Mouse (Mus musculus): ENCODE data around the gene Got1. TPM values are rescaled to one million over a fixed set of nuclear protein-coding genes. Genes with fewer than 3 reads are reported as not detected.
A peak's percentile ranks its signal among the peaks of the same experiment; 100 is the strongest.

The Got1 gene
- total RNA-seq (2021), result 100 to 1,000 TPM; 394 to 432 TPM
- long read RNA-seq, experiment 1, transcript Got1-201 (9 exons, 2,058 nt), result major isoform, 226 of 244 reads
- long read RNA-seq, experiment 1, partial matches to known transcripts, result 9 of 244 reads
- long read RNA-seq, experiment 1, other reads (novel, unspliced or antisense), result 7 of 244 reads
- long read RNA-seq, experiment 2, transcript Got1-203 (3 exons, 661 nt), result minor isoform, 7 of 292 reads
- long read RNA-seq, experiment 2, transcript Got1-201 (9 exons, 2,058 nt), result major isoform, 254 of 292 reads
- long read RNA-seq, experiment 2, partial matches to known transcripts, result 18 of 292 reads
- long read RNA-seq, experiment 2, other reads (novel, unspliced or antisense), result 13 of 292 reads

DNA sequence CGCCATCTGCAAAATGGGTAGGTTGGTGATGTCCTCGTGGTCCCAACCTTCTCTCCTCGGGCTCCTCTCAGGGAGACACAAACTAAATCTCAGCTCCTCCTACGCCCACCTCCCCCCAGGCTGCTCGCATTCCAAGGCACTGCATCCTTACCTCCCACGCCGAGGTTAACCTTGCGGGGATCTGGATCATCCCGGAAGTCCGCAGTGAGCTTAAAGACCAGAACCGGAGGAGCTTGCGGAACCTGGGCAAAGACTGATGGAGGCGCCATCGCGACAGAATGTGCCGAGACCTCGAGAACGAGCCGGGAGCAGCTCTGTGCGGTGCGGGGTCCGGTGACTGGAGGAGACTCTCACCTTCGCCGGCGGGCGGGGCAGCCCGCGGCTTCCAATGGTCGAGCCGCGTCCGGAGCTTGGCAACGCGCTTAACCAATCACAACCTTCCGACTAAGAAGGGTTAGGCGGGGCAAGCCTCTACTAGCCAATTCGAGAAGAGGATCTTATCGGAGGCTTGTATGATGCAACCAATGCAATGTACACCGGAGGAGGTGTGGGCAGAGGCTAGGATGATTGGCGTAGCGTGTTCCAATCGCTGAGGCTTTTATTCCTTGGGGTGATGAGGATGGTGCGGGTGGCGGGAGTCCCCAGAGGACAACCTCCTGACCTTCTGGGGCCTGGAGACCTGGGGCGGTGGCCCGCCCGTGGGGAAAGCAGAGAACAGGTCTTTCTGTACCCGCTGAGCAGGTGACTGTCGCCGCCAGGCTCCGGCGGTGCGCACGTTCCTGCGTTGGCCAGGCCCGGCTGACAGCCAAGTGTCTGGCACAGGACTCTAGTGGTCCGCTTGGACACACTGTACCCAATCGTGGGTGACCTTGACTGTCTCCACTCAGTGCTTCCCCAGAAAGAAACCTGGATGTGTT, at the start of gene Got1:
TSS of gene Got1 (minus strand) at position 419 of the 917 bp plus-strand sequence.
- peak; percentile 97 for DNase-seq (ENCODE audit: low spot score)

DNA sequence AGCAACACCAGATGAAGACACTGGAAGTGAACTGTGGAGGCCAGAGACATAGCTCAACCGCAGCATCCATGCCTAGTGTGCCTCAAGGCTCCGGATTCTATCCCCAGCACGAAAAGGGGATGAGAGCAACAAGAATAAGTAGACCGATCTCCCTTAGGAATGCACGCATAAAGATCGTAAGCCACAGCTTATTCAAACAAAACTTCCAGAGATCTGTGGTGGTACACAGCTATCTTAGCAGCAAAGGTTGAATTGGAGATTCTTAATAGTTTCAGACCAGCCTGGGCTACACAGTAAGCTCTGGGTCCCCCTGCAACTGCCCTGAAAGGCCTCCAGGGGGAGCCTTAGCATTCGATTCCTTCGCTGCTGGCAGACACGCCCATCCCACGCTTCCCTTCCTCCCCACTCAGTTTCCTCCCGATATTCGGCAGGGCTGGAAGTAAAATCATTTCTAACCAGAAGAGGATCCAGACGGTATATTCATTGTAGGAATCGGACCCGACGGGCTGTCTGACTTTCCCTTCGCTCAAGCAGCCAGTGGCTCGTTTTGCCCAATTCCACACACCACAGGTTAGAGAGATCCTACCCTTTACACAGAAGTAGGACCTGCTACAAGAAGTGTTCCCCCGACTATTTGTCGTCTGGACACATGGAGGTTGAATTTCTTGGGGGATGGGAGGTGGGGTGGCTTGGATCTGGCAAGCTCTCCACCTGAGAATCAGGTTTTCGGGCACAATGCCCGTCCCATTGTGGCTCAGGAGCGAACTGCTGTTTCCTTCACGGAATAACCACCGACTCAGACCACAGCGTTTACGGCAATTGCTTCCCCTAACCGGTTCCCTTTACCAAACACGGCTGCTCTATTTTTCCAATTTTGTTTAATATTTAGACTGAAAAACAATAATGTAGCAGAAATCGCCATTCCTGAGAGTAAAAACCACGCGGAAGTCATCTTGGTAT, 46.7 kb upstream of the Got1 start:
- DNase-seq (ENCODE audit: low spot score), result peak; percentile 84

GRCm38 (mm10) chr19:43569133-43569532, 44.7 kb upstream of the Got1 start:
- no peak for DNase-seq (ENCODE audit: low spot score)

GRCm38 (mm10) chr19:43568298-43568697, 43.9 kb upstream of the Got1 start:
- no peak for DNase-seq (ENCODE audit: low spot score)

DNA sequence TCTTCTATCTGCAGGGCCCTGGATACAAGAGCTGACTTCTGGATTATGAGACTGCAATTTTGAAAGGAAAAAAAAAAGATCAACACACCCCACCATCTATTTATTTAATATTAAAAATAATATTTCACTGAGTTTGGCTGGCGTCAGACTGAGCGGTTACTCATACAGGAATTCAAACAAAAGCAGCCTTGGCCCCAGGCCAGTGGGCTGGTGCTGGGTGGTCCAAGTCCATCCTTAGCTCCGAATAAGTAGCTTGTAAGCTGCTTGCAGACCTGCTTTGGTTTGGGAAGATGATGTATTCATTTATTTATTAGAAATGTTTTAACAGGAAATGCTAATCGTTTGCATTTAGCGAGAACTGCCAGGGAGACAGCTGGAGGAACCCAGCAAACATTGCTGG, 38.8 kb upstream of the Got1 start:
- DNase-seq (ENCODE audit: low spot score), result no peak

GRCm38 (mm10) chr19:43561841-43562240, 37.4 kb upstream of the Got1 start:
- no peak for DNase-seq (ENCODE audit: low spot score)

GRCm38 (mm10) chr19:43560244-43560643, 35.8 kb upstream of the Got1 start:
- no peak for DNase-seq (ENCODE audit: low spot score)

DNA sequence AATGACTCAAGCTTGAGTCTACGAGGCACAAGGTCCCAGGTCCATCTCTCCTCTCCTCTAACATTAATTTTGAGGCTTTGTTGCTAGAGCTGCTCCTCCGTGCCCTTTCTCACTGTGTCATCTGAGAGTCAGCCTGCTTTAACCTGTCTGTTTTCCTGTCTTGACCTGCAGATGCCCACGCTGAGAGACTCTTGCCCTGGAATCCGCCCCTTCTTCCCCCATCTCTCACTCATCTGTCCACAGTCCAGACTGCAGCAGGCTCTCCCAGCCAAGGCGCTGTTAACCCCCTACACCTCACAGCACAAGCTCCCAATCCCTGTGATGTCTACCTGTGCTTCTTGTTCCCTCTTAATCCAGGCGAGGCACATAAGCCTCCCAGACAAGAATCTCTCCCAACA, 27.1 kb upstream of the Got1 start:
- no peak for DNase-seq (ENCODE audit: low spot score)

- no peak for DNase-seq (ENCODE audit: low spot score)
Observed at GRCm38 (mm10) chr19:43550706-43551492, 26.5 kb upstream of the Got1 start.

GRCm38 (mm10) chr19:43548060-43548459, 23.7 kb upstream of the Got1 start:
- no peak for DNase-seq (ENCODE audit: low spot score)

DNA sequence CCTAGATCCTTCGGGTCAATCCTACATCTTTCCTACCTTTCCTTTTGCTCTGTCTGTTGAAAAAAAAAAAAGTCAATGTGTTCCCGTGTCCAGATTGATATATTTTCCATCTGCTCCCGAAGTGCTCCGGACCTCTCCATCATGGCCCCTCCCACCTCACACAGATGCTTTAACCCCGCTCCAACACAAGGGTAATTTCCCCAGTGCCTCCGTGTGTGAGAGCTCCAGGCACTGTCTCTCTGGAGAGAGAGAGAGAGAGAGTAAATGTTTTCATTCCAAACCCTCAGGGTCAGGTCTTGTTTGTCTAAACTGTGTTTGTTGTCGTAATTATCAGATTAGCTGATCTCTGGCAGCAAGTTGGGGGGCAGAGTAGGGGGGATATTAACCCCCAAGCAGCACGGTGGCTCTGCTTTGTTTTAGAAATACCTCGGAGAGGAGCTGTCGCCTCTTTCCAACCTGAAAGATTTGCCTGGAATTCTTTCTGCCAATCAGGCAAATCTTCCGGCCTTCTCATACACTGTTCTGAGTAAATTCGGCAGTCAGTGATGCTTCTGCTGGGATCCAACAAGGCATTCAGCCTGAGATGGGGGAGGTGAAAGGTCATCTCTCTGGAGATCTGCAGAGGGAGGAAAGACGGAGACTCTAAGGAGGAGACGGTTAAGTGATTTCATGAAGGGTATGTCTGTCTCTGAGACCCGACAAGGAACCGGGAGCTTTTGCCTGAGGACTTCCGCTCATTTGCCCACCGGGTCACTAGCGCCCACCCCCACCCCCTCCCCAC, 22.1 kb upstream of the Got1 start:
- DNase-seq (ENCODE audit: low spot score), result no peak

DNA sequence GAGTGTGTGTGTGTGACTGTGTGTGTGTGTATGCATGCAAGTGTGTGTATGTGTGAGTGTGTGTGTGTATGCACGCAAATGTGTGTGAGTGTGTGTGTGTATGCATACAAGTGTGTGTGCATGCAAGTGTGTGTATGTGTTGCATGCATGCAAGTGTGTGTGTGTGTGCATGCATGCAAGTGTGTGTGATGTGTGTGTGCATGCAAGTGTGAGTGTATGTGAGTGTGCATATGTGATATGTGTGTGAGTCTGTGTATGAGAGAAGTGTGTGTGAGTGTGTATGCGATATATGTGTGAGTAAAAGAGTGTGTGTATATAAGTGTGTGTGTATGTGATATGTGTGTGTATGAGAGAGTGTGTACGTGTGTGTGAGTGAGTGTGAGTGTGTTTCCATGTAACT, 11.0 kb upstream of the Got1 start:
- no peak for DNase-seq (ENCODE audit: low spot score)

GRCm38 (mm10) chr19:43530921-43531320, 6.5 kb upstream of the Got1 start:
- no peak for DNase-seq (ENCODE audit: low spot score)

DNA sequence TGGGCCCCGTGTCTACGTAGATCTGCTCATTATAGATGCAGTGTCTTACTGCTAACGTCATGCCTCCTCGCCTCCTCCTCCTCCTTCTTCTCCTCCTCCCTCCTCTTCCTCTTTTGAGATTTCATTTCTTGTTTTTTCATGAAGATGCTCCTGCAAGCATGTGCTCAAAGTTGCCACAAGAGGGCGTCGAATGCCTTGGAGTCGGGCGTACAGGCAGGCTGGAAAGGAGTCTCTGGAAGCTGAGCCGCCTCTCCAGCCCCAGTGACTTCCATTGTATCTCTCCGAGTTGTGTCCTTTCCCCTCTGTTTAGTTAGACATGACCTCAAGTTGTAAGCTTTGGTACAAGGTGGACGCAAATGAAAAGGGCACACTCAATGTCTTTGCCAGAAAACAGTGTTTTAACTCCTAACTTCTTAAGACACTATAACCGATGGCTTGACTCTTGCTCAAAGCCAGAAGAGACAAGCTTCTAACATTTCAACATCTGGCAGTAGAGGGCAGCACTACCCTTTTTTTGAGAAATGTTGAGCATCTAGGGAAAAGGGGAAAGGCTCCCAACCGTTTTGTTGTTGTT, 5.9 kb upstream of the Got1 start:
- DNase-seq (ENCODE audit: low spot score), result peak; percentile 89

- DNase-seq (ENCODE audit: low spot score), result peak; percentile 63
Observed at GRCm38 (mm10) chr19:43528056-43528587, 3.7 kb upstream of the Got1 start.

DNA sequence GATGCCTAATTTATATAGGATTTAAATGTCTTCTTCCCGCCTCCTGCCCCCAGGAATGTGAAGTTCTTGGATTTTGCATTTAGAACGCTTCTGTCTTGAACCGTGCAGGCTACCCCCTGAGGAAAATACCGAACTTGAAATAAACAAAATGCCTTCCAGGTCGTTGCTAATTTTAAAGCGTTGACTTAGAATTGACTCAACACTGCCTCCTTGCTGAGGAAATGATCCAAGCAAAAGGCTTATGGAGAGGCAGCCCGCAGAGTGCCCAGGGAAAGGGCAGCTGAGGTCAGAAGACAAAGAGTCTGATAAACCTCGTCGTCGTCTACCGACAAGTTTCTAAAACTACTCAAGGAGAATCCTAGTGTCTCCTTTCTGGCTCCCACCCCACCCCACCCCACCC, 2.7 kb upstream of the Got1 start:
- peak; percentile 83 for DNase-seq (ENCODE audit: low spot score)

GRCm38 (mm10) chr19:43526025-43526424, 1.6 kb upstream of the Got1 start:
- DNase-seq (ENCODE audit: low spot score), result no peak

- no peak for DNase-seq (ENCODE audit: low spot score)
Observed at GRCm38 (mm10) chr19:43525566-43525965, 1.2 kb upstream of the Got1 start.

GRCm38 (mm10) chr19:43525104-43525482, 688 bp upstream of the Got1 start:
- peak; percentile 84 for DNase-seq (ENCODE audit: low spot score)

Measured in gastrocnemius, adult 18-20 months (tissue).